Mouse (Mus musculus) liver, postnatal 0 days (tissue): ENCODE data around the gene Chad. TPM values are rescaled to one million over a fixed set of nuclear protein-coding genes. Genes with fewer than 3 reads are reported as not detected.

Experiments used
- ATAC-seq: fragments of 200-750 bp; cut with Nextera tagmentation; 2 replicates; pipeline ENCODE4 v1.8.0; 2017; ENCODE audit warnings: mild to moderate bottlenecking, moderate library complexity
- DNase-seq: peaks from one replicate; pipeline ENCODE4 v3.0.0-alpha.2; 2016
- H3K27ac ChIP-seq: fragments of 300-500 bp; sonication (generic); 2 replicates; pipeline ENCODE4 v1.5.1; 2014; ENCODE audit warnings: antibody characterized with exemption, moderate library complexity, mild to moderate bottlenecking, low read depth
- H3K27me3 ChIP-seq: fragments of 300-500 bp; sonication (generic); 2 replicates; pipeline ENCODE4 v1.6.1; 2014; ENCODE audit warnings: low read length, control low read depth, mixed read lengths; ENCODE audit not compliant: insufficient read depth
- H3K36me3 ChIP-seq: fragments of 300-500 bp; sonication (generic); replicated peaks from 2 replicates; pipeline ENCODE4 v1.6.1; 2014; ENCODE audit warnings: mild to moderate bottlenecking, control low read depth, low read length, moderate library complexity, mixed read lengths; ENCODE audit not compliant: insufficient read depth
- H3K4me1 ChIP-seq: fragments of 300-500 bp; sonication (generic); 2 replicates; pipeline ENCODE4 v1.6.1; 2014; ENCODE audit warnings: antibody characterized with exemption, mild to moderate bottlenecking, control low read depth; ENCODE audit not compliant: insufficient read depth
- H3K4me2 ChIP-seq: fragments of 300-500 bp; sonication (generic); 2 replicates; pipeline ENCODE4 v1.6.1; 2014; ENCODE audit warnings: low read depth, mild to moderate bottlenecking, low read length, moderate library complexity, mixed read lengths
- H3K4me3 ChIP-seq: fragments of 300-500 bp; sonication (generic); 2 replicates; pipeline ENCODE4 v1.5.1; 2014; ENCODE audit warnings: low read depth, low read length
- H3K9ac ChIP-seq: fragments of 300-500 bp; sonication (generic); replicated peaks from 2 replicates; pipeline ENCODE4 v1.6.1; 2014; ENCODE audit warnings: mild to moderate bottlenecking, moderate library complexity
- H3K9me3 ChIP-seq: fragments of 300-500 bp; sonication (generic); 2 replicates; pipeline ENCODE4 v1.6.1; 2016; ENCODE audit warnings: mild to moderate bottlenecking, control low read depth, low read length, mixed read lengths
- CTCF ChIP-seq: sonication (generic); IDR thresholded peaks from 2 replicates; pipeline ENCODE4 v1.5.1; 2016; ENCODE audit warnings: antibody characterized with exemption, low read depth
- EP300 ChIP-seq: IDR thresholded peaks from 2 replicates; pipeline ENCODE4 v1.6.1; 2016; ENCODE audit warnings: antibody characterized with exemption, low read depth, mild to moderate bottlenecking
- WGBS: fragments of 180-500 bp; shearing (Covaris S2); extraction: QIAGEN DNeasy Blood & Tissue Kit; methylation state at CpG from one replicate; pipeline ENCODE4 v1.1.7; 2014; ENCODE audit not compliant: insufficient replicate concordance; 5-methylcytosine and 5-hydroxymethylcytosine counted together
- polyA plus RNA-seq: library from polyadenylated mRNA; unstranded; fragments of >200 nt; fragmentation: Nextera tagmentation; extraction: Ambion mirVana; gene quantifications from 2 replicates; pipeline ENCODE4 v1.2.1, GENCODE M21; 2015

Chad gene
- polyA plus RNA-seq, 1 experiment from 2014 or later, result 0.14 TPM

DNA sequence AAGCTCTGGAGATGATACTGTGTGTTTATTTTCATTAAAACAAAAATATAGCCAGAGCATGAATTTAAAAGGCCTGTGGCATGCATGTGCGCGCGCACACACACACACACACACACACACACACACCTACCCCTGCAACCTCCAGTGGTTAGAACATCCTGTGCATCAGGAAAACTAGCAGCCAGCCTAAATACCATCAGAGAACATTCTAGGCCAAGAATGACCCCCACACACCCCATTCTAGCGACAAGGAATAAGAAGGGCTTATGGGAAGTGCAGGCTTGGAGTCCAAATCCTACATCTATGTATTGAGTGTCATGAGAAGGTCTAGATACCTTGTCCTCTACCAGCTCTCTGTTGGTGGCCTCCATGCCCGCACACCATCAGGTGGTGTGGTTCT lies 1.5 kb upstream of the Chad start:
- DNase-seq (no peak), ATAC-seq (no peak)
- Histone ChIP-seq H3K36me3 (no peaks in the 10 kb centered on the region), H3K4me2 (no peak overlapping the region), H3K4me3 (no peak overlapping the region), H3K9me3 (no peaks in the 10 kb centered on the region), H3K4me1 (peaks cover 14% of the 10 kb centered on the region), H3K9ac (no peak overlapping the region), H3K27ac (no peak overlapping the region), H3K27me3 (no peaks in the 10 kb centered on the region)
- WGBS, result 79% methylated on average over 5 of the region's 5 CpGs
- TF ChIP-seq CTCF (no peak), EP300 (no peak)

DNA sequence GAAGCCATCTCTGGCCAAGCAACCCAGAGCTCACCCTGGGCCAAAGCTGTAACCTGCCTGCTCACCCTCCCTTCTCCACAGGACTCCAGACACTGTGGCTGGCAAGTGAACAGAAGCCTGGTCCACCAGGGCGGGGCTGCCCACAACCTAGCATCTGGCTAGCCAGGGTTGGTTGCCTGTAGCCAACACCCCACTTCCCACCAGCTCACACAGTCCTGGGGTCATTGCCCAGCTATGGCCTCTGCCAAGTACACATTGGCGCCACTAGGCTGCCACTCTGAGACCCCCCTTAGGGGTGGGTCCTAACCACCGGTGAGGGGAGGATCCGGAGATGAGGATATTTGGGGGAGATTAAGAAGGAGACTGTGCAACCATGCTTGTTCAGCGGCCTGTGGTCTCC lies 1.0 kb upstream of the Chad start:
- Histone ChIP-seq H3K4me2 (peak overlapping the region; percentile 64), H3K27me3 (no peaks in the 10 kb centered on the region), H3K9ac (0 out of 2 replicates have a peak overlapping the region, but pooled peaks have one; percentile 13), H3K4me3 (peak overlapping the region; percentile 25; the same call in 1 of the 2 replicates), H3K27ac (no peak overlapping the region), H3K4me1 (peaks cover 14% of the 10 kb centered on the region), H3K9me3 (no peaks in the 10 kb centered on the region), H3K36me3 (no peaks in the 10 kb centered on the region)
- WGBS, result 29% methylated on average over 5 of the region's 5 CpGs
- DNase-seq, result no peak
- ATAC-seq, result peak; percentile 32
- no peak for TF ChIP-seq CTCF
- TF ChIP-seq EP300, result no peak

DNA sequence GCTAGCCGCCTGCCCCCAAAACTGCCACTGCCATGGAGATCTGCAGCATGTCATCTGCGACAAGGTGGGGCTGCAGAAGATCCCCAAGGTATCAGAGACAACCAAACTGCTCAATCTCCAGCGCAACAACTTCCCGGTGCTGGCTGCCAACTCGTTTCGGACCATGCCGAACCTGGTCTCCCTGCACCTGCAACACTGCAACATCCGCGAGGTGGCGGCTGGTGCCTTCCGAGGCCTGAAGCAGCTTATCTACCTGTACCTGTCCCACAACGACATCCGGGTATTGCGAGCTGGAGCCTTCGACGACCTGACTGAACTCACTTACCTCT lies 268 bp downstream of the Chad start:
- H3K4me2 ChIP-seq, result peak overlapping the region; percentile 64
- H3K9me3 ChIP-seq, result no peaks in the 10 kb centered on the region
- peaks cover 14% of the 10 kb centered on the region for H3K4me1 ChIP-seq
- WGBS, result 26% methylated on average over 16 of the region's 16 CpGs
- no peak overlapping the region for H3K27ac ChIP-seq
- no peaks in the 10 kb centered on the region for H3K36me3 ChIP-seq
- H3K4me3 ChIP-seq, result no peak overlapping the region
- peak; percentile 23 for TF ChIP-seq CTCF
- TF ChIP-seq EP300, result no peak
- 0 out of 2 replicates have a peak overlapping the region, but pooled peaks have one; percentile 13 for H3K9ac ChIP-seq
- ATAC-seq (no peak), DNase-seq (peak; percentile 34)
- no peaks in the 10 kb centered on the region for H3K27me3 ChIP-seq

DNA sequence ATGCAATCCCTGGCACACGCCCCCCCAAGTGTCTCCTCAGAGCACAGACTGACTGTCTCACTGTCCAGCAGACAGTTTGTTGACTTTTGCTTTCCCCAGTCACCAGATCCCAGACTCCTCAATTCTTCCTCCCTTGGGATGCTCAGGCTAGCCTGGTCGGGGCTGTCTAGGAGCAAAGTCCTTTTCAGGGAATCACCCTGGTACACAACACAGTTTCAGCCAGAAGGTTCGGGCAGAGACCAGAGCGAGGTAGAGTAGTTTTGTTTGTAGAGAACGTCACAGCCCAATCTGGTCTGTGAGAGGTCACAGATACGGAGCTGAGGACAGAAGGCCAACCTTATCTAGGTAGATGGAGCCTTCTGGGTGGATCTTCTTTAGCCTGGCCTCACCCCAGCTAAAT lies 1.7 kb downstream of the Chad start:
- Histone ChIP-seq H3K9me3 (no peaks in the 10 kb centered on the region), H3K4me3 (no peak overlapping the region), H3K36me3 (0 out of 2 replicates have a peak, but pooled peaks cover 2% of the 10 kb centered on the region), H3K27ac (no peak overlapping the region), H3K4me2 (no peak overlapping the region), H3K4me1 (peaks cover 14% of the 10 kb centered on the region), H3K27me3 (no peaks in the 10 kb centered on the region), H3K9ac (no peak overlapping the region)
- 46% methylated on average over 6 of the region's 6 CpGs for WGBS
- ATAC-seq (peak; percentile 68), DNase-seq (no peak)
- no peak for TF ChIP-seq EP300
- no peak for TF ChIP-seq CTCF

DNA sequence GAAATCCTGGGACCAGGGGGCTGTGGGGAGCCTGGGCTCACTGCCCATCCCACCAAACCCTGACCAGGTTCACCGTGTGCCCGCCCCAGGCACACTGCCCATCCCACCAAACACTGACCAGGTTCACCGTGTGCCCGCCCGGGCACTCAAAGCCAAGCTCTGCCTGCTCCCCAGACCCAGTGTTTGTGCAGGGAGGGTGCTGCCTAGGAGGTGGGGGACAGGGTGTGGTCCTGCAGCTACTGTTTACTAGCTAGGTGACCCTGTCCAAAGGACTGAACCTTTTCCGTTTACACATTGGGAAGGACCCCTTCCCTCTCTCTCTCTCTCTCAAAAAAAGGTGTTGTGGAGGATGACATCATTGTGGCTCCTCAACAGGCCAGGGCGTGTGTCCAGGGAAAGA lies 2.5 kb downstream of the Chad start:
- DNase-seq (no peak), ATAC-seq (no peak)
- H3K9ac ChIP-seq, result no peak overlapping the region
- 82% methylated on average over 7 of the region's 7 CpGs for WGBS
- H3K36me3 ChIP-seq, result 0 out of 2 replicates have a peak, but pooled peaks cover 2% of the 10 kb centered on the region
- peaks cover 14% of the 10 kb centered on the region for H3K4me1 ChIP-seq
- no peak overlapping the region for H3K4me3 ChIP-seq
- H3K27me3 ChIP-seq, result no peaks in the 10 kb centered on the region
- no peak overlapping the region for H3K27ac ChIP-seq
- no peak for TF ChIP-seq EP300
- TF ChIP-seq CTCF, result no peak
- no peaks in the 10 kb centered on the region for H3K9me3 ChIP-seq
- no peak overlapping the region for H3K4me2 ChIP-seq

DNA sequence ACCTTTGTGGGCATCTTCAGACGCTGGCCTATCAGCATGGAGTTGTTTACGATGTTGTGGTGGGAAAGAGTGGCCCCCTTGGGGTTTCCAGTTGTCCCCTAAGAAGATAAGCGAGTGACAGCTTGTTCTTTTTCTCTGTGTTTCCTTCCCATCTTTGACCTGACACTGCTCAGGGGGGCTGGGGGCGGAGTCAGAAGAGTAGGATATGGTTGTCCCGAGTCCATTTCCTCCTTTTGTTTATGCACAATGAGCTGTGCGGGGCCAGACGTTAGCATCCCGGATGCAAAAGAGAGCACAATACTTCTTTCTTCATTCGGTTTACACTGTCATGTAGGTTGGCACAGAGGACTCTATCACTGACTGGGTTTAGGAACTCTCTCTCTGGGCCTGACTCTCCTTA lies 5.8 kb downstream of the Chad start:
- WGBS, result 23% methylated on average over 9 of the region's 9 CpGs
- H3K27ac ChIP-seq, result no peak overlapping the region
- no peak overlapping the region for H3K4me3 ChIP-seq
- H3K9ac ChIP-seq, result no peak overlapping the region
- H3K36me3 ChIP-seq, result peaks cover 2% of the 10 kb centered on the region; the same call in 1 of the 2 replicates
- no peak overlapping the region for H3K4me2 ChIP-seq
- H3K27me3 ChIP-seq, result no peaks in the 10 kb centered on the region
- TF ChIP-seq EP300 (peak; percentile 34; the same call in 1 of the 2 replicates), CTCF (no peak)
- peak; percentile 41 for DNase-seq
- H3K9me3 ChIP-seq, result no peaks in the 10 kb centered on the region
- no peaks in the 10 kb centered on the region for H3K4me1 ChIP-seq
- peak; percentile 54 for ATAC-seq

DNA sequence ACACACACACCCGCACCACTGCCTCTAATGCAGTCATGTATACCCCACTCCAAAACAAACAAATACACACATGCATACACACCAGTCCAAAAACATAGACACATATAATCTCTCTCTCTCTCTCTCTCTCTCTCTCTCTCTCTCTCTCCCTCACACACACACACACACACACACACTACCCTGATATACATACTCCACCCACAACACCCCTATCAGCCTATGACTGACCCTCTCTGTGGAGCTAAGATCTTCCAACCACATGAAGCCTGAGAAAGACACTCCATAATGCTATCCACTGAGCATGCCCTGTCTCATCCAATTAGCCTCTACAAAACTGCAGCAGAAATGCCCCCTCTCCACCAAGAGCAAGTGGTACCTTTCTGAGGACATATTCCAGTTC lies 7.0 kb downstream of the Chad start:
- ATAC-seq (no peak), DNase-seq (no peak)
- Histone ChIP-seq H3K4me1 (no peaks in the 10 kb centered on the region), H3K9me3 (no peaks in the 10 kb centered on the region), H3K4me2 (no peak overlapping the region), H3K4me3 (no peak overlapping the region), H3K27ac (no peak overlapping the region), H3K9ac (no peak overlapping the region), H3K36me3 (peaks cover 2% of the 10 kb centered on the region; the same call in 1 of the 2 replicates), H3K27me3 (no peaks in the 10 kb centered on the region)
- TF ChIP-seq EP300, result no peak
- no peak for TF ChIP-seq CTCF
- 86% methylated on average over 1 of the region's 1 CpGs for WGBS
